Mouse (Mus musculus): ENCODE measurements around the gene Hnrnpf.

The Hnrnpf gene

GRCm38 (mm10) chr6:117926871-117927491 lies 26.9 kb downstream of the Hnrnpf start:
- no peak for DNase-seq

DNA sequence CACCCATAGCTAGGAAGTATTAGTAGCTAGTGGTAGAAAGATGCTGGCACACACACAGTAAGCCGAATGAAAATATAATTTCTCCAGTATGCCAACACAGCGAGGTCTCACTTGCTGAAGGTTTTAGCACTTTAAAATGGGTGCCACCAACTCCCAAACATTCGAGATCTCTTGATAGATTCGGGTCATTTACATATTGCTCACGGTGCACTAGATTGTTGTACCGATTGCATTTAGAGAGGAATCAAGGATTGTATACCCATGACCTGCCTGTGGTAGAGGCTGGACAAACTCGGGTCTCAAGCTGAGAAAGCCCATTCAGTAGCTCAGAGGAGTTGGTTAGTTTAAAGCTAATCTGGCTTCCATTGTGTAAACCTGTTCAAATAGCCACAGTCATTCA lies 27.8 kb downstream of the Hnrnpf start:
- DNase-seq: no peak

GRCm38 (mm10) chr6:117928746-117929145 lies 28.6 kb downstream of the Hnrnpf start:
- no peak for DNase-seq

GRCm38 (mm10) chr6:117929945-117930655 lies 30.0 kb downstream of the Hnrnpf start:
- no peak for DNase-seq

DNA sequence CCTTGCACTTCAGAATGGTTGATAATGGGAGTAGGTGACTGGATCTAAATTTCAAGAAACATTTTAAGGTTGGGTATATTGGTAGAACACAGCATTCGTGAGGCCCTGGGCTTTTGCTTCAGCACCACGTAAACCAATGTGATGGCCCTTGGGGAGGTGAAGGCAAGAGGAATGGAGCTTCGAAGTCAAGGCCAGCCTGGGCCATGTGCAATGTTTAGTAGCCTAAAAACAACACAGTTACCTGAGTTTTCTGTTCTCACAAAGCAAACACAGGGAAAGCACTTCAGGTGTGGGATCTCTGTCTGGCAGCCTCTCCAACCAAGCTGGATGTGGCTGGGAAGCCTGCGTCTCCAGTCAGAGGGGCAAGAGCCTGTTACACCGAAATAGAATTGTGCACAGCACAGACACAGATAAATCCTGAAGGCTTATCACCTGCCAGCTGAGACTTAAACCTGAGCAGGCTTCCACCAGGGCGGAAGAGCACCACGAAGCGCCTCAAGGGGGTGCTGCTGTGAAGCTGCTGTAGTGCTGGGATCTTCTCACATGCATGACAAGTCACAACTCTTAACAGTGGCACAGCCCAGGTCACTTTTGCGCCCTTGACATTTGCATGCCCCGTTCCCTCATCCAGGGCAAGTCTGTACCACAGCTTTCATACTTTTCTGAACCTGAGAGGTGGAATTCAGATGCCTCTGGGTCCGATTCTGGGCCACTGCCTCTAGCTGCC lies 32.4 kb downstream of the Hnrnpf start:
- no peak for DNase-seq

DNA sequence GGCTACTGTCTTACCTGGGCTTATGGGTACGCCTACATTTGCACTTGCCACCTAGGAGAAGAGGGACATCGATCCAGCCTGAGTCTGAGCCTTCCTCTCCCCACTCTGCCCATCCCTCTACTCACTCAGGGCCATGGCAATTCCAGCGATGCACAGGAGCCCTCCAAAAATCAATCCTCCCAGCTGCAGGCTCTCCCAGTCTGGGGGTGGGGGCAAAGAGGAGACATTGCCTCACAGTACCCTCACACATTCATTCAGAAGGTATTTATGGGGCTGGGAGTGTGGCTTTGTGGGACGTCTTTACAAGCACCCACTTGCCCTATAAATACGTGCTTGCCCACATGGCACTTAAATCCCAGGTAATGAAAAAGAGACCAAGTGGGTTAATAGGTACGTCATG lies 34.2 kb downstream of the Hnrnpf start:
- no peak for DNase-seq

GRCm38 (mm10) chr6:117935681-117936612 lies 35.8 kb downstream of the Hnrnpf start:
- no peak for DNase-seq

DNA sequence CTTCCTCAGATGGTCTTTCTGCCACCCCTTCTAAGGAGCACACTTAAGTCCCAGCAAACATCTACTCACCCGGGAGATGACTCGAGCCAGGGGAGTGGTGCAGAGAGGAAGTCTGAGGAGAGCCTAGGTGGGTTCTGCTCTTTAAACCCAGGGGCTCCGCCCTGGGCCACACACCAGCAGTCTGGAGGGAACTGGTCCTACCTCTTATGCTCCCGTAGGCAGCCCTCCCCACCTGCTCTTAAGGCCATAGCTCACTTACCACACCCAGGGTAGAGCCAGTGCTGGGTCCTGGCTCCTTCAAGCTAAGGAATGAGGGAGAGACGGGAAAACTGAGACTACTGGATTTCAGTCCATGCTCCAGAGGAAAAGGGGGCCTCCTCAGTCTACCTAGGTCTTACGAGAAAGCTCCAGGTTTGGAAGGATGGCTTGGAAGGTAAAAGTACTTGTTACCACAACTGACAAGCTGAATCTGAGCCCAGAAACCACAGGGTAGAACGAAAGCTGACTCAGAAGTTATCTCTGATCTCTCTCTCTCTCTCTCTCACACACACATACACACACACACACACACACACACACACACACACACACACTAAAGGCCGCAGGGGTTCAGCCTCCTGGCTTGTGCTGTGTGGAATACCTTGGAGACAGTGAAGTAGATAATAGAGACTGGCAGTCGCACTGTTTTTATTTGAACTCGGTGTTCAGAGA lies 37.3 kb downstream of the Hnrnpf start, which contains the start of gene Fxyd4:
Gene Fxyd4 (minus strand): TSS at position 471 of the 711 bp plus-strand sequence.
- DNase-seq: no peak

DNA sequence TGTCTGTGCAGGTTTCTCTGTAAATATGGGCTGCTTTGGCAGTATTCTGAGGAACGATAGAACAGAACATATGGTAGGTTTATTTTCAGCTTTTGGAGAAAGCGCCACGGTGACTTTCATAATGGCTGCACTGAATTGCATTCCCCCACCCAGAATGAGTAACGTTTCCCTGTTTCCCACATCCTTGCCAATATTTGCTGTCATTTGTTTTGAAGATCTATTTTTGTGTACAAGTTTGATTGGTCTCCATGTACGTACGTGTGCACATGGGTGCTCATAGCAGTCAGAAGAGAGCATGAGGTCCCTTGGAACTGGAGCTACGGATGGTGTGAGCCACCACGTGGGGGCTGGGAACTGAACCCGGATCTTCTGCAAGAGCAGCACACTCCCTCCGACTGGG lies 38.8 kb downstream of the Hnrnpf start:
- DNase-seq: no peak

DNA sequence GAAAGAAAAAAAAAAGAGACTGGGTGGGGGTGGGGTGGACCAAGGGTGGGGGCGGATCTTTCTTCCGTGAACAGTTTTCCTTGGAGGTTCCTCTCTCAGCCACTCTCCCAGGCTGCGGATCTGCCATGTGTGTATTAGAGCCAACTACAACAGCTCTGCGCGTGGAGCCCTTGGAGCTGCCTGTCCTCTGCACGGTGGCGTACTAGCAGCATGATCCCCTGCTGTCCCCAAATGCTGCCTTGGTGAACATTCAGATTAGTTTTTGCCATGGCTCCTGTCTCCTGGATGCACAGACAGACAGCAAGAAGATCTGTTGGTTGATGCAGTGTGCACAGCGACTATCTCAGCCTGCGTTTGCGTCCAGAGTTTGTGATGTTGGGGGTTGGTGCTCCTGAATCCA lies 42.6 kb downstream of the Hnrnpf start:
- no peak for DNase-seq

DNA sequence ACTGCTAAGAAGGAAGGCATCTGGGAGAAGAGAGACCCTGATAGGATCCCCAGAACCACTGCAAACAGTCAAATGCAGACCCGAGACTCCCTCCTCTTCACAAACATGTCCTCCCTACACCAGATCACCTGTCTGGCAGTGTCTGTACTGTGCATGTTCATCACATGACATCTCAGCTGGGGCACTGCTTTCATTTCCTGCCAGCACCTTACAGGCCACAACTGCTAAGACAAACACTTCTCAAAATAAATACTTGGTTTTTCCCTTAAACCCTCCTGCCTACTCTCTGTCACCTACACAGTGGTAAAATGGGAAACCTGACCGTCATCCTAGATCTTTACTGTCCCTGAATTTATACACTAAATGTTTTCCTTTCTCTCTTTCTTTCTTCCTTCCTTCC lies 43.8 kb downstream of the Hnrnpf start:
- DNase-seq: no peak

DNA sequence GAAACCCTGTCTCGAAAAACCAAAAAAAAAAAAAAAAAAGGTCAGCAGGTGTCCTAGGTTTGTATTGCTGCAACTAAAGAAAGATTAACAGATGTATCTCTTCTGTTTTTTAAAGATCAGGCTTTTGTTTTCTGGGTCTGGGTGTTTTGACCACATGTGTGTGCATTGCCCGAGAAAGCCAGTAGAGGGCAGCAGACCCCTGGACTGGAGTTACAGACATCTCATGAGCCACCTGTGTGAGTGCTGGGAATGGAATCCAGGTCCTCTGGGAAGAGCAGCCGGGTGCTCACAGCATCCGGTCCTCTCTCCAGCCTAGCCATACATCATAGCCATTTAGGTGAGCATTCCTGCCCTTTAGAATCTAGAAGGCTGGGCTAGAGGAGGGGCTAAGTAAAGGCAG lies 52.2 kb downstream of the Hnrnpf start:
- no peak for DNase-seq

DNA sequence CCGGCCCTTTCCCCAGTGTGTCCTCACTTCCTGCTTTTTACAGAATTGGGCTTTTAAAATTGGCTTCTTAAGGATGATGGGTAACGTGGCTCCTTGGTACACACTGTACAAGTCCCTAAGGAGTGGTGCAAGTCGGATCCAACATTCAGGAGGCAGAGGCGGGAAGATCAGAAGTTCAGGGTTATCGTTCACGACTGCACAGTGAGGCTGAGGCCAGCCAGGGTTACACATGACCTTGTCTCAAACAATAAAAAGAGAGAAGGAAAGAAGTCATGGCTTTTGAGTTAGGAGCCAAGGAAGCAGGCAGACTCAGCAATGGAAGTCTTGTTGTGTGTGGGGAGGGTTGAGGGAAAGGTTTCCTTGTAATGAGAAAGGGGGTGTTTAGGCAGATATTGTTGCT lies 56.0 kb downstream of the Hnrnpf start:
- DNase-seq: no peak

GRCm38 (mm10) chr6:117956851-117957501 lies 56.9 kb downstream of the Hnrnpf start:
- no peak for DNase-seq

- DNase-seq: no peak
Observed at GRCm38 (mm10) chr6:117963201-117963600, 63.1 kb downstream of the Hnrnpf start.

- DNase-seq: no peak
Observed at GRCm38 (mm10) chr6:117966729-117967128, 66.6 kb downstream of the Hnrnpf start.

All from spleen, adult 18-20 months (tissue).